Comparison of ENCODE assay signal across 7 mouse cellular contexts in the genomic region with DNA sequence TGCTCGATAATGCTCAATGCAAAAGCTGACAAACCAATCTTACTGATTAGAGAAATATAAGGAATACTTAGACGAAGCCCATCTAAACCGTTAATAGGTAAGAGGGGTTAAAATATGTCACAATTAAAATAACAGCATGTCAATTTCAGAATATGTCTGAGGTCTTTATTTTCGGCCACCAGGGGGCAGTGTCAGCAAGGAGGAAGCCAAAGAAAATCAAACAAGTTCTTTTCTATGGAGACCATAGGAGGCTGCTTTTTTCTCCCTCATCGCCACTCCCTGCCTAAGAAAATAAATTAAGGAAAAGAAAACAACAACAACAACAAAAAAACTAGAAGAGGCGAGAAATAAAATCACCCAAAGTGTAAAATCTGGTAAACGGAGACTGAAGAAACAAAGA.
DNase-seq lines count a peak whose midpoint lies in the region; ATAC-seq and TF ChIP-seq lines count a peak whose summit lies in the region.

No protein-coding gene starts in this region.

- ATAC-seq in lung, embryonic 14.5 days (ENCODE audit: insufficient read depth): no peak
- no peak for ATAC-seq in lung, postnatal 0 days

- peak; percentile 74 for TF ChIP-seq CTCF in lung, embryonic 14.5 days (IDR thresholded peaks at IDR 0.05; ENCODE audit: low read depth)
- no peak for TF ChIP-seq CTCF in lung, adult 2 months (IDR thresholded peaks at IDR 0.05; ENCODE audit: insufficient read depth, low read length)
- TF ChIP-seq CTCF in kidney, adult 2 months (conservative IDR thresholded peaks at IDR 0.05; ENCODE audit: insufficient read depth, insufficient read length, low read depth, low read length): 0 out of 2 replicates have a peak, but pooled peaks have one; percentile 20
- TF ChIP-seq CTCF in lung, postnatal 0 days (IDR thresholded peaks at IDR 0.05): peak; percentile 74

- TF ChIP-seq POLR2A in lung, adult 2 months (IDR thresholded peaks at IDR 0.05; ENCODE audit: borderline replicate concordance, extremely low read depth, low read depth, low read length): no peak
- TF ChIP-seq POLR2A in kidney, adult 2 months (IDR thresholded peaks at IDR 0.05; ENCODE audit: low read depth, low read length): no peak

- no peak for TF ChIP-seq EP300 in lung, postnatal 0 days (IDR thresholded peaks at IDR 0.05)

- no peak overlapping the region for H3K27ac ChIP-seq in lung, embryonic 14.5 days (ENCODE audit: low read depth)
- no peak overlapping the region for H3K27ac ChIP-seq in kidney, adult 2 months (ENCODE audit: insufficient read depth, low read depth, low read length)
- no peak overlapping the region for H3K27ac ChIP-seq in lung, postnatal 0 days (ENCODE audit: low read length)

- DNase-seq in lung, embryonic 14.5 days: peak; percentile 80
- no peak for DNase-seq in lung, adult 2 months
- peak; percentile 49 for DNase-seq in adipocyte (ENCODE audit: low spot score)
- peak; percentile 80 to 90 for DNase-seq in cerebellum, postnatal 14 days
- peak; percentile 35 for DNase-seq in kidney, adult 2 months
- DNase-seq in lung, postnatal 0 days (ENCODE audit: low spot score): peak; percentile 28
- DNase-seq in splenic B cell, adult 2 months (ENCODE audit: low read depth, low spot score): peak; percentile 3

- 36% methylated on average over 7 of the region's 7 CpGs for WGBS in lung, embryonic 14.5 days
- 32% methylated on average over 7 of the region's 7 CpGs for WGBS in lung, adult 2 months
- 32% methylated on average over 7 of the region's 7 CpGs for WGBS in kidney, adult 2 months
- WGBS in lung, postnatal 0 days: 35% methylated on average over 7 of the region's 7 CpGs

- no peak overlapping the region for H3K4me2 ChIP-seq in lung, embryonic 14.5 days
- H3K4me2 ChIP-seq in lung, postnatal 0 days (replicated peaks; ENCODE audit: low read depth, low read length): no peak overlapping the region

- H3K4me1 ChIP-seq in lung, embryonic 14.5 days (ENCODE audit: insufficient read depth): no peaks in the 10 kb centered on the region
- no peaks in the 10 kb centered on the region for H3K4me1 ChIP-seq in lung, adult 2 months (ENCODE audit: control insufficient read depth, insufficient read depth, low read length)
- no peaks in the 10 kb centered on the region for H3K4me1 ChIP-seq in kidney, adult 2 months (ENCODE audit: control insufficient read depth, insufficient read depth, low read length)
- H3K4me1 ChIP-seq in lung, postnatal 0 days (ENCODE audit: insufficient read depth, low read depth, low read length): no peaks in the 10 kb centered on the region

- H3K9me3 ChIP-seq in lung, embryonic 14.5 days (ENCODE audit: low read depth, low read length): no peaks in the 10 kb centered on the region
- H3K9me3 ChIP-seq in lung, postnatal 0 days (ENCODE audit: low read length): no peaks in the 10 kb centered on the region

- no peaks in the 10 kb centered on the region for H3K36me3 ChIP-seq in lung, embryonic 14.5 days (ENCODE audit: insufficient read depth)
- H3K36me3 ChIP-seq in kidney, adult 2 months (ENCODE audit: control insufficient read depth, insufficient read depth, low read length): no peaks in the 10 kb centered on the region
- H3K36me3 ChIP-seq in lung, postnatal 0 days (ENCODE audit: insufficient read depth, low read length): no peaks in the 10 kb centered on the region
- no peaks in the 10 kb centered on the region for H3K36me3 ChIP-seq in splenic B cell, adult 2 months (ENCODE audit: control insufficient read depth, insufficient read depth, low read length, poor library complexity, severe bottlenecking)

- no peak overlapping the region for H3K9ac ChIP-seq in lung, embryonic 14.5 days
- H3K9ac ChIP-seq in lung, postnatal 0 days (replicated peaks; ENCODE audit: low read depth): no peak overlapping the region

- H3K27me3 ChIP-seq in lung, embryonic 14.5 days (ENCODE audit: insufficient read depth, low read length): no peaks in the 10 kb centered on the region
- H3K27me3 ChIP-seq in kidney, adult 2 months (replicated peaks; ENCODE audit: control insufficient read depth, insufficient read depth, low read length): no peaks in the 10 kb centered on the region
- no peaks in the 10 kb centered on the region for H3K27me3 ChIP-seq in lung, postnatal 0 days (replicated peaks; ENCODE audit: insufficient read depth, low read length)
- no peaks in the 10 kb centered on the region for H3K27me3 ChIP-seq in splenic B cell, adult 2 months (ENCODE audit: control insufficient read depth, insufficient read depth, low read length, poor library complexity, severe bottlenecking)

- no peak overlapping the region for H3K4me3 ChIP-seq in lung, embryonic 14.5 days (ENCODE audit: low read depth, low read length)
- no peak overlapping the region for H3K4me3 ChIP-seq in lung, adult 2 months (replicated peaks; ENCODE audit: extremely low read depth, low read depth, low read length)
- no peak overlapping the region for H3K4me3 ChIP-seq in kidney, adult 2 months (ENCODE audit: insufficient read depth, low read depth, low read length)
- no peak overlapping the region for H3K4me3 ChIP-seq in lung, postnatal 0 days (ENCODE audit: low read depth, low read length)
